Mouse (Mus musculus) cerebellum, adult 2 months (tissue): ENCODE measurements around the gene Rnf149. TPM values are rescaled to one million over a fixed set of nuclear protein-coding genes. Genes with fewer than 3 reads are reported as not detected.
A peak's percentile ranks its signal among the peaks of the same experiment; 100 is the strongest.

Source experiments
- DNase-seq, 2 experiments: peaks; one replicate each; pipeline ENCODE4 v3.0.0; 2021
- H3K27ac ChIP-seq: fragments of 200-500 bp; 2 replicates; pipeline ENCODE4 v1.5.1; 2012; ENCODE audit warnings: low read length, control low read depth, inconsistent platforms; ENCODE audit not compliant: insufficient read depth
- H3K27me3 ChIP-seq: fragments of 200-500 bp; 2 replicates; pipeline ENCODE4 v1.6.1; 2012; ENCODE audit warnings: inconsistent platforms, mild to moderate bottlenecking, low read length, moderate library complexity; ENCODE audit not compliant: control insufficient read depth, insufficient read depth
- H3K4me1 ChIP-seq: fragments of 200-500 bp; 2 replicates; pipeline ENCODE4 v1.6.1; 2011; ENCODE audit warnings: low read length; ENCODE audit not compliant: control insufficient read depth, insufficient read depth
- H3K4me3 ChIP-seq: fragments of 200-500 bp; replicated peaks from 2 replicates; pipeline ENCODE3; 2011; ENCODE audit warnings: mild to moderate bottlenecking, low read depth, low read length, control low read depth; ENCODE audit not compliant: insufficient read depth
- CTCF ChIP-seq: fragments of 200-500 bp; IDR thresholded peaks from 2 replicates; pipeline ENCODE4 v1.5.1; 2011; ENCODE audit warnings: low read depth, mild to moderate bottlenecking, control low read depth, low read length, moderate library complexity, borderline replicate concordance; ENCODE audit not compliant: insufficient read depth
- POLR2A ChIP-seq: fragments of 200-500 bp; IDR thresholded peaks from 2 replicates; pipeline ENCODE4 v1.6.1; 2011; ENCODE audit warnings: low read length, control low read depth, borderline replicate concordance; ENCODE audit not compliant: insufficient read depth
- WGBS: fragments of 180-500 bp; shearing (Covaris S2); methylation state at CpG from one replicate; pipeline ENCODE4 v1.1.7; 2018; 5-methylcytosine and 5-hydroxymethylcytosine counted together
- polyA plus RNA-seq: library from polyadenylated mRNA; depleted of rRNA; stranded (reverse); fragments of >200 nt; gene quantifications from 2 replicates; pipeline ENCODE4 v1.2.3, GENCODE M21; 2012; rRNA removed

The Rnf149 gene
- polyA plus RNA-seq: 22.3 and 26.3 TPM in 2 replicates

DNA sequence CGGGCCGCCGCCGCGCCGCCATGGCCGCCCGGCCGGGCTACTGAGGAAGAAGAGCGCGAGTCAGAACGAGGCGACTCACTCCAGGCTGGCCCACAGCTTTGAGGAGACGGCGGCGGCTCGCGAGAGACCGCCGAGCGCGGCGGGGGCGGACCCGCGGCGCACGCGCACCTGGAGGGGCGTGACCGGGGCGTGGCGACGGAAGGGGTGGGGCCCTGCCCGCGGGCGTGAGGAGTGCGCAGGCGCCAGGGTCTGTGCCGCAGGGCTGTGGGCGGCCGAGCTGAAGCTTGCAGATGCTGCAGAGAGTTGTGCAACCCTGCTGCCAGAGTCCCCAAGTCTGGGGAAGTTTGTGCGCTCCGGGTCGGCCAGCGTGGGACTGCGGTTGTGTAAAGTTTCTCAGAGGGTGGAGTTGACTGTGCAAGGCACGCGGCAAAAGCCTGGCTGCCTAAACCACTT, at the start of gene Rnf149:
TSS of gene Rnf149 (minus strand) at position 153 of the 453 bp plus-strand sequence.
- DNase-seq: peak; percentile 93 to 96
- H3K4me3 ChIP-seq: peak within 1 kb of the TSS; percentile 76
- TF ChIP-seq POLR2A (peak; percentile 97), CTCF (no peak)
- peak within 1 kb of the TSS; percentile 44 for H3K27ac ChIP-seq
- WGBS: under 1% methylated on average over 49 of the region's 49 CpGs
- peaks cover 4% of the 10 kb centered on the region; the same call in 1 of the 2 replicates for H3K4me1 ChIP-seq
- no peaks in the 10 kb centered on the region for H3K27me3 ChIP-seq

DNA sequence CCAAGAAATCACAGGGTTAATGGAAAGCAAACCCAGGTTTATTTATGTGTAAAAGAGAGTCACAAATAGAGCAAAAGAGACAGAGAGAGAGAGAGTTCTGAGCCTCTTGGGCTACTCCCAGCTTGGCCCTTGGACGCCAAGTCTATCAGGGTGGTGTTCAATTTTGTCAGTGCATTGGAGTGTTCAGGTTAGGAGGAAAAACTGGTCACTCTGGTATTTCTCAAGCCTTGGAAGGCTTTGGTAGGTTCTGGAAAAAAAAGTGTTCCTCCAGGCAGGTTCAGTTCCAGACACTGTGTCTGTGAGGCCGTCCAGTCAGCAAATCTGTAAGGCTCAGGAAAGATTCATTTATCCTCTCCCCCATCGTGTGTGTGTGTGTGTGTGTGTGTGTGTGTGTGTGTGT, 48.3 kb upstream of the Rnf149 start:
- H3K27ac ChIP-seq: no peak overlapping the region
- DNase-seq: no peak
- H3K4me3 ChIP-seq: no peak overlapping the region
- no peaks in the 10 kb centered on the region for H3K4me1 ChIP-seq
- TF ChIP-seq POLR2A: no peak
- no peak for TF ChIP-seq CTCF
- H3K27me3 ChIP-seq: no peaks in the 10 kb centered on the region
- 73% methylated on average over 3 of the region's 3 CpGs for WGBS

DNA sequence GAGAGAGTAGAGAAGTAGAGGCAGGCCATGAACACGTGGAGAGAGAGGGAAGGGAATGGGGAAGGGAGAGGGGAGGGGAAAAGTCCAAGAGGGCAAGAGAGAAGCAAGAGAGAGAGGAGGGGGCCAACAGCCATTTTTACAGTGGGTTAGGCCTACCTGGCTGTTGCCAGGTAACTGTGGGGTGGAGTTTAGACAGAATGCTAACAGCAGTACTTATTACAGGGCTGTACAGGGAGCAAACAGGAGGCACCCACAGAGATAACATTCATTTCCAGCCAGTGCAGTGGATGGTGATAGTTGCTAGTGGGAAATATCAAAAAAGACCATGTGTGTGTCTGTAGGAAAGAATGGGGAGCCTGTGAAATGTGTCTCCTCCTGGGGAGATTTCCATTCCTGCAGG, 46.5 kb upstream of the Rnf149 start:
- Histone ChIP-seq H3K4me1 (no peaks in the 10 kb centered on the region), H3K4me3 (no peak overlapping the region), H3K27me3 (no peaks in the 10 kb centered on the region), H3K27ac (no peak overlapping the region)
- WGBS: 70% methylated on average over 1 of the region's 1 CpGs
- no peak for TF ChIP-seq CTCF
- no peak for TF ChIP-seq POLR2A
- DNase-seq: no peak

DNA sequence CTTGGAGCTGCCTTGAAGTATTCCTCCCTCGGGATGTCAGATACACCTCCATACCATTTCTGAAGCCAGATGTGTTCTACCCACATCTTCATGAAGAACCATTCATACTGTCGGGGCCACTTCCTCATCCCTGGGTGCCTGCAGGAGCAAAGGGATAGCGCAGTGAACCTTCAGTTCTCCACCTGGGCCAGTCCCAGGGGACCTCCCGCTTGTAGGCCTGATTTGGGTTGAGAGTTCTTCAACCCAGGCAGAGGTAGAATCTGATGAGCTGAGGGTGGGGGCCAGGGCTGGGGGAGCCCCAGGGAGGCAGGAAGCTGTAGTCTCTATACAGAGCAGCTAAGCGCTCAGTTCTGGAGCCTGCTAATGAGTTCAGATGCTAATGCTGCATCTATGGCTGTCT, 45.9 kb upstream of the Rnf149 start:
- H3K4me1 ChIP-seq: no peaks in the 10 kb centered on the region
- DNase-seq: no peak
- no peaks in the 10 kb centered on the region for H3K27me3 ChIP-seq
- H3K4me3 ChIP-seq: no peak overlapping the region
- TF ChIP-seq POLR2A: no peak
- TF ChIP-seq CTCF: no peak
- no peak overlapping the region for H3K27ac ChIP-seq
- 94% methylated on average over 5 of the region's 5 CpGs for WGBS

DNA sequence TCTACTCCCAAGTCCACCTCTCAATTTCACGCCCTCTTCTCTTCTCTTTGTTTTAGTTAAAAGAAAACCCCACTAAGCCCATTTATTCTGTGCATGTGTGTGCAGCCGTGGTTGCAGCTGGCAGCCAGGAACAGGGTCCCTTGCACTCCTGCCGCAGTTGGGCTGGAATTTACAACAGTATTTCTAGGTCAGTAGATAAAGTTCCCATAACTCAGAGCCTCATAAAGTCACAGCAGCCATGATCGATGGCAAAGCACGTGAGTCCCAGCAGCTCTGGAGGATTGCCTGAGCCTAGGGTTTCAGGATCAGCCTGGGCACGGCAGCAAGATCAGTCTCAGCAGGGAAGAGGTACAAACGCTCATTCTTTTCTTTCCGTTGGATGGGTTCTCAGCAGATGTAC, 41.3 kb upstream of the Rnf149 start:
- WGBS: 17% methylated on average over 8 of the region's 8 CpGs

DNA sequence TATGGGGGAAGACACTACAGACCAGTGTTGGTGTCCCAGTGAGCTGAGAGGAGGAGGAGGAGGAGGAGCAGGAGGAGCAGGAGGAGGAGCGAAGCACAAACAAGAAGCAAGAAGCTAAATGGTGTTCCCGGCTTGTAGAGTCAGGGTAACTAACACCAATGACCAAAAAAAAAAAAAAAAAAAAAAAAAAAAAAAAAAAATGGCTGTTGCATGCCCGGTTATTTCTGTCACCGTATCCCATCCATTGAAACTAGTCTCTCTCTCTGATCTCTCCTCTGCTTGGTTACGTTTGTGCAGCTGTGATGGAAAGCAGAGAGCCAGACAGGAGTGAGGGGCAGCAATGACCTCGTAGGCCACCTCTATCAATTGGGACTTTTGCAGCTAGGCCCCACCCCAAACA, 38.3 kb upstream of the Rnf149 start:
- H3K4me3 ChIP-seq: no peak overlapping the region
- H3K4me1 ChIP-seq: no peaks in the 10 kb centered on the region
- H3K27ac ChIP-seq: no peak overlapping the region
- H3K27me3 ChIP-seq: no peaks in the 10 kb centered on the region
- no peak for TF ChIP-seq CTCF
- TF ChIP-seq POLR2A: no peak
- DNase-seq: no peak
- WGBS: 79% methylated on average over 6 of the region's 6 CpGs

More for the DNA sequence above, 41.3 kb upstream of the Rnf149 start:
- Histone ChIP-seq H3K4me1 (no peaks in the 10 kb centered on the region), H3K27me3 (no peaks in the 10 kb centered on the region), H3K4me3 (no peak overlapping the region), H3K27ac (no peak overlapping the region)
- DNase-seq: no peak
- TF ChIP-seq POLR2A (no peak), CTCF (no peak)

DNA sequence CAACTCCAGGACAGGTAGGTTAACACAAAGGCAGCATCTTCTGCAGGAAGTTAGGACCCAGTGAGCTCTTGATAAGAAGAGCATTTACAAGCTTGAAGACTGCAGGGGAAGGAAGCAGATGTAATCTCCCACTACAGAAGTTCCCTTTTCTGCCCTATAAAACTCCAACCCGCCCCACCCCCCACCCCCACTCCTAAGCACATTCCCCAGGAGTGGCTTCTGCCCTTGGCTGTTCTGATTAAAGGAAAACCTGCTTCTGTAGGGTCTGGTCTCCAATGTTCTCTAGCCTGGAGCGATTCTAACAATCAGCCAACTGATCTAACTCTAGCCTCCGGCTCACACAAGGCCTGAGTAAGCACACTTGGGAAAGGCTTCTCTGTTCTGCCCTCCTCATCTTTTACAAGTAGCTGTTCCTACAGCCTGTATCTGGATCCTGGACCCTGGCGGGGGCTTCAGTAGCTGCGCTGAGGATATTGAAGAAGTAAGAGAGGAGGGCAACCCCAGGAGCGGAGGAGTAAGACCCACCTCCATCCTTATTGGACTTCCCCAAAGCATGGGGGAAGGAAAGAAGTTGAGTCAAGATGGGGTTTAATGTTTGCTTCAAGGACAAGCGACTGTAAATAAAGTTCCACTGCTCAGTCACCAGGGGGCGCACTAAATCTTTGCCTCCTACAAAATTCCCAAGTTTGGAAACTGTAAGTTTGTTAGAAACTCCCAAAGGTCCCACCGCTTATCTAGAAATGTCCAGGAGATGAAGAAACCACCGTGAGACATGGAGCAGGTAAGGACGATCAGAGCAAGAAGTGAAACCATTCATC, 37.5 kb upstream of the Rnf149 start:
- DNase-seq: peak; percentile 14 to 35
- Histone ChIP-seq H3K4me3 (no peak overlapping the region), H3K27ac (no peak overlapping the region), H3K27me3 (no peaks in the 10 kb centered on the region), H3K4me1 (no peaks in the 10 kb centered on the region)
- WGBS: 25% methylated on average over 11 of the region's 11 CpGs
- TF ChIP-seq POLR2A (no peak), CTCF (peak; percentile 39; the same call in 1 of the 2 replicates)

DNA sequence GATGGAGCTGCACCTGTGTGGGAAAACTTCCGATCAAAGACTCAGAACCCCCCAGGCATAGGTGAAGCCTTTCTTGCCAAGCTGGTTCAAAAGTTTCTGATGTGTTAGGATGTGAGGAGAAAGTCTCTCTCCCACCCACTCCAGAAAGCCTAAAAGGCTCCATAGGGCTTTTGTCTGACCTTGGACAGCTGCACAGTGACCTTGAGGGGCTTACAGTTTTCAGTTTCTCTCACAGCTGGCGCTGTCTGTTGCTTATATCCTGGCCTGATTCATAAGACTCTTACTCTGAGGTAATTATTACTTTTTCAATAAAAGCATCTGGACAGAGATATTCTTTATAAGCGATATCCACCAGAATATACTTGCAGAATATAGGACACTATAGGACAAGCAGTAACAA, 35.9 kb upstream of the Rnf149 start:
- Histone ChIP-seq H3K27ac (no peak overlapping the region), H3K4me1 (no peaks in the 10 kb centered on the region), H3K27me3 (no peaks in the 10 kb centered on the region), H3K4me3 (no peak overlapping the region)
- WGBS: 94% methylated on average over 3 of the region's 3 CpGs
- no peak for TF ChIP-seq POLR2A
- no peak for TF ChIP-seq CTCF
- DNase-seq: no peak
